In genomic region chr2:10098598-10099215, GRCm38 (mm10) we compare ENCODE assay signal across 9 mouse cellular contexts. TPM values are rescaled to one million over a fixed set of nuclear protein-coding genes. Genes with fewer than 3 reads are reported as not detected.
DNase-seq lines count a peak whose midpoint lies in the region; ATAC-seq lines count a peak whose summit lies in the region.
"Had no signal": no experiment of that assay in that cellular context is flagged by ENCODE, and none has a peak within 500 bp of the region (broad histone marks: within the 10 kb centered on the region; RNA-seq: fewer than 3 reads in every experiment).

No protein-coding gene starts in this region.

- H3K4me3 ChIP-seq in forebrain, embryonic 10.5 days, result no peak overlapping the region
- H3K4me3 ChIP-seq in forebrain, embryonic 15.5 days, result no peak overlapping the region
- H3K4me3 ChIP-seq: hindbrain, embryonic 15.5 days had no signal

- H3K27me3 ChIP-seq in forebrain, embryonic 10.5 days (ENCODE audit: poor library complexity, severe bottlenecking), result peaks cover 7% of the 10 kb centered on the region; the same call in 1 of the 2 replicates
- no peaks in the 10 kb centered on the region for H3K27me3 ChIP-seq in forebrain, embryonic 15.5 days
- H3K27me3 ChIP-seq: hindbrain, embryonic 15.5 days had no signal

- peaks cover 1% of the 10 kb centered on the region for H3K36me3 ChIP-seq in forebrain, embryonic 10.5 days (replicated peaks)
- 0 out of 2 replicates have a peak, but pooled peaks cover 4% of the 10 kb centered on the region for H3K36me3 ChIP-seq in forebrain, embryonic 15.5 days
- H3K36me3 ChIP-seq: hindbrain, embryonic 15.5 days had no signal

- ATAC-seq in forebrain, embryonic 15.5 days (replicated peaks), result no peak
- peak; percentile 68 for ATAC-seq in inflammation-experienced regulatory T-cells, adult 6 months

- DNase-seq in forebrain, embryonic 10.5 days (ENCODE audit: extremely low spot score, low spot score), result peak; percentile 45
- peak; percentile 61 for DNase-seq in urinary bladder, postnatal 14 days (ENCODE audit: low spot score)
- DNase-seq in urinary bladder, postnatal 4 days (ENCODE audit: low spot score in 2 of 2), result no peak
- peak; percentile 81 for DNase-seq in embryo, embryonic 10.5 days (ENCODE audit: low spot score)
- DNase-seq in lung, postnatal 25 days (ENCODE audit: low spot score), result peak; percentile 24
- DNase-seq in telencephalon, adult 2 months (ENCODE audit: low read depth, low spot score), result peak; percentile 13

- WGBS in forebrain, embryonic 10.5 days, result 39% methylated on average over 9 of the region's 9 CpGs
- WGBS in forebrain, embryonic 15.5 days, result 37% methylated on average over 9 of the region's 9 CpGs

- H3K4me2 ChIP-seq in forebrain, embryonic 15.5 days (replicated peaks), result no peak overlapping the region
- H3K4me2 ChIP-seq: hindbrain, embryonic 15.5 days had no signal

- no peak overlapping the region for H3K9ac ChIP-seq in forebrain, embryonic 15.5 days (replicated peaks)
- H3K9ac ChIP-seq: hindbrain, embryonic 15.5 days had no signal

- H3K27ac ChIP-seq in forebrain, embryonic 10.5 days, result no peak overlapping the region
- no peak overlapping the region for H3K27ac ChIP-seq in forebrain, embryonic 15.5 days (replicated peaks)
- H3K27ac ChIP-seq: hindbrain, embryonic 15.5 days had no signal

- no peaks in the 10 kb centered on the region for H3K4me1 ChIP-seq in forebrain, embryonic 10.5 days
- H3K4me1 ChIP-seq in forebrain, embryonic 15.5 days, result no peaks in the 10 kb centered on the region
- H3K4me1 ChIP-seq: hindbrain, embryonic 15.5 days had no signal

- no peaks in the 10 kb centered on the region for H3K9me3 ChIP-seq in forebrain, embryonic 10.5 days
- no peaks in the 10 kb centered on the region for H3K9me3 ChIP-seq in forebrain, embryonic 15.5 days
- H3K9me3 ChIP-seq: hindbrain, embryonic 15.5 days had no signal

RNA-seq across cellular contexts. Expression of gene Kin, which starts 18.3 kb away (rescaled TPM):
- 39.1 and 39.8 TPM in 2 replicates for polyA plus RNA-seq in forebrain, embryonic 10.5 days (2016; fragmentation: Nextera tagmentation; extraction: Ambion mirVana)
- 39.3 and 40.7 TPM in 2 replicates for polyA plus RNA-seq in forebrain, embryonic 15.5 days (2015; fragmentation: Nextera tagmentation; extraction: Ambion mirVana)
- 10 to 100 TPM; 26.3 to 32.4 (median 31.1) TPM for polyA plus RNA-seq in inflammation-experienced regulatory T-cells, adult 6 months (2017; shearing (Covaris generic))

RNA-seq across cellular contexts. Expression of gene Atp5c1, which starts 18.4 kb away (rescaled TPM):
- 502 and 503 TPM in 2 replicates for polyA plus RNA-seq in forebrain, embryonic 10.5 days (2016; fragmentation: Nextera tagmentation; extraction: Ambion mirVana)
- 519 and 533 TPM in 2 replicates for polyA plus RNA-seq in forebrain, embryonic 15.5 days (2015; fragmentation: Nextera tagmentation; extraction: Ambion mirVana)
- polyA plus RNA-seq in inflammation-experienced regulatory T-cells, adult 6 months (2017; shearing (Covaris generic)), result 100 to 1,000 TPM; 577 to 685 (median 654) TPM

RNA-seq across cellular contexts. Expression of gene Itih2, which starts 32.5 kb away (rescaled TPM):
- 0.04 and 0.10 TPM in 2 replicates for polyA plus RNA-seq in forebrain, embryonic 10.5 days (2016; fragmentation: Nextera tagmentation; extraction: Ambion mirVana)
- 1.4 and 1.7 TPM in 2 replicates for polyA plus RNA-seq in forebrain, embryonic 15.5 days (2015; fragmentation: Nextera tagmentation; extraction: Ambion mirVana)
- polyA plus RNA-seq in inflammation-experienced regulatory T-cells, adult 6 months (2017; shearing (Covaris generic)), result not detected

RNA-seq across cellular contexts. Expression of gene Taf3, which starts 50.3 kb away (rescaled TPM):
- 15.7 and 16.7 TPM in 2 replicates for polyA plus RNA-seq in forebrain, embryonic 10.5 days (2016; fragmentation: Nextera tagmentation; extraction: Ambion mirVana)
- polyA plus RNA-seq in forebrain, embryonic 15.5 days (2015; fragmentation: Nextera tagmentation; extraction: Ambion mirVana), result 14.9 and 15.8 TPM in 2 replicates
- polyA plus RNA-seq in inflammation-experienced regulatory T-cells, adult 6 months (2017; shearing (Covaris generic)), result 10 to 100 TPM; 12.7 to 19.0 (median 17.6) TPM

RNA-seq across cellular contexts. Expression of gene Itih5, which starts 54.7 kb away (rescaled TPM):
- 3.5 and 4.2 TPM in 2 replicates for polyA plus RNA-seq in forebrain, embryonic 10.5 days (2016; fragmentation: Nextera tagmentation; extraction: Ambion mirVana)
- polyA plus RNA-seq in forebrain, embryonic 15.5 days (2015; fragmentation: Nextera tagmentation; extraction: Ambion mirVana), result 3.3 and 3.5 TPM in 2 replicates
- 10 to 100 TPM in 1 of 3 experiments, 1 to 10 TPM in 2; 6.5 to 11.0 (median 7.3) TPM for polyA plus RNA-seq in inflammation-experienced regulatory T-cells, adult 6 months (2017; shearing (Covaris generic))

Comparison
In these comparisons a context has a peak if more than half of its experiments do, and no peak if none do; other contexts are left out.
1. DNase-seq: peak in forebrain, embryonic 10.5 days (single experiment), urinary bladder, postnatal 14 days (single experiment), embryo, embryonic 10.5 days (single experiment), lung, postnatal 25 days (single experiment) and telencephalon, adult 2 months (single experiment); none in urinary bladder, postnatal 4 days (0 of 2).